Mouse (Mus musculus): ENCODE results near the gene Bicdl1. TPM values are rescaled to one million over a fixed set of nuclear protein-coding genes. Genes with fewer than 3 reads are reported as not detected.

Gene Bicdl1
- polyA plus RNA-seq, 1 experiment = 15.5 TPM

- no peaks in the 10 kb centered on the region for H3K36me3 ChIP-seq (ENCODE audit: control insufficient read depth, insufficient read depth, low read length)
- H3K27me3 ChIP-seq (ENCODE audit: control insufficient read depth, insufficient read depth, low read length) = no peaks in the 10 kb centered on the region
- TF ChIP-seq CTCF (IDR thresholded peaks at IDR 0.05; ENCODE audit: extremely low read depth, insufficient read length, insufficient replicate concordance, low read depth, low read length) (no peak), POLR2A (IDR thresholded peaks at IDR 0.05; ENCODE audit: low read depth, low read length) (no peak)
- no peaks in the 10 kb centered on the region for H3K4me1 ChIP-seq (ENCODE audit: control insufficient read depth, insufficient read depth, insufficient read length, low read length)
- H3K27ac ChIP-seq (ENCODE audit: insufficient read depth, low read depth, low read length) = no peak overlapping the region
- 77% methylated on average over 8 of the region's 8 CpGs for WGBS
- H3K4me3 ChIP-seq (ENCODE audit: low read depth, low read length) = no peak overlapping the region
These were observed 59.6 kb downstream of the Bicdl1 start for GRCm38 (mm10) chr5:115671846-115672245.

GRCm38 (mm10) chr5:115670406-115670805, 61.0 kb downstream of the Bicdl1 start:
- Histone ChIP-seq H3K36me3 (ENCODE audit: control insufficient read depth, insufficient read depth, low read length) (no peaks in the 10 kb centered on the region), H3K4me1 (ENCODE audit: control insufficient read depth, insufficient read depth, insufficient read length, low read length) (no peaks in the 10 kb centered on the region), H3K27me3 (ENCODE audit: control insufficient read depth, insufficient read depth, low read length) (no peaks in the 10 kb centered on the region), H3K27ac (ENCODE audit: insufficient read depth, low read depth, low read length) (no peak overlapping the region), H3K4me3 (ENCODE audit: low read depth, low read length) (no peak overlapping the region)
- TF ChIP-seq POLR2A (IDR thresholded peaks at IDR 0.05; ENCODE audit: low read depth, low read length) (no peak), CTCF (IDR thresholded peaks at IDR 0.05; ENCODE audit: extremely low read depth, insufficient read length, insufficient replicate concordance, low read depth, low read length) (no peak)
- 29% methylated on average over 2 of the region's 2 CpGs for WGBS

- Histone ChIP-seq H3K27ac (ENCODE audit: insufficient read depth, low read depth, low read length) (no peak overlapping the region), H3K4me1 (ENCODE audit: control insufficient read depth, insufficient read depth, insufficient read length, low read length) (no peaks in the 10 kb centered on the region), H3K4me3 (ENCODE audit: low read depth, low read length) (no peak overlapping the region), H3K27me3 (ENCODE audit: control insufficient read depth, insufficient read depth, low read length) (no peaks in the 10 kb centered on the region), H3K36me3 (ENCODE audit: control insufficient read depth, insufficient read depth, low read length) (no peaks in the 10 kb centered on the region)
- TF ChIP-seq CTCF (IDR thresholded peaks at IDR 0.05; ENCODE audit: extremely low read depth, insufficient read length, insufficient replicate concordance, low read depth, low read length) (no peak), POLR2A (IDR thresholded peaks at IDR 0.05; ENCODE audit: low read depth, low read length) (no peak)
- 84% methylated on average over 11 of the region's 11 CpGs for WGBS
These were observed 61.4 kb downstream of the Bicdl1 start for GRCm38 (mm10) chr5:115669974-115670373.

GRCm38 (mm10) chr5:115668986-115669385, 62.4 kb downstream of the Bicdl1 start:
- no peaks in the 10 kb centered on the region for H3K4me1 ChIP-seq (ENCODE audit: control insufficient read depth, insufficient read depth, insufficient read length, low read length)
- H3K27ac ChIP-seq (ENCODE audit: insufficient read depth, low read depth, low read length) = no peak overlapping the region
- H3K36me3 ChIP-seq (ENCODE audit: control insufficient read depth, insufficient read depth, low read length) = no peaks in the 10 kb centered on the region
- H3K4me3 ChIP-seq (ENCODE audit: low read depth, low read length) = no peak overlapping the region
- TF ChIP-seq POLR2A (IDR thresholded peaks at IDR 0.05; ENCODE audit: low read depth, low read length) (no peak), CTCF (IDR thresholded peaks at IDR 0.05; ENCODE audit: extremely low read depth, insufficient read length, insufficient replicate concordance, low read depth, low read length) (no peak)
- no peaks in the 10 kb centered on the region for H3K27me3 ChIP-seq (ENCODE audit: control insufficient read depth, insufficient read depth, low read length)
- WGBS = 89% methylated on average over 12 of the region's 12 CpGs

GRCm38 (mm10) chr5:115667894-115668293, 63.5 kb downstream of the Bicdl1 start:
- TF ChIP-seq CTCF (IDR thresholded peaks at IDR 0.05; ENCODE audit: extremely low read depth, insufficient read length, insufficient replicate concordance, low read depth, low read length) = no peak
- TF ChIP-seq POLR2A (IDR thresholded peaks at IDR 0.05; ENCODE audit: low read depth, low read length) = no peak

GRCm38 (mm10) chr5:115667210-115667609, 64.2 kb downstream of the Bicdl1 start:
- no peaks in the 10 kb centered on the region for H3K27me3 ChIP-seq (ENCODE audit: control insufficient read depth, insufficient read depth, low read length)
- WGBS = 67% methylated on average over 8 of the region's 8 CpGs
- no peak overlapping the region for H3K4me3 ChIP-seq (ENCODE audit: low read depth, low read length)

More at GRCm38 (mm10) chr5:115667894-115668293, 63.5 kb downstream of the Bicdl1 start:
- Histone ChIP-seq H3K27me3 (ENCODE audit: control insufficient read depth, insufficient read depth, low read length) (no peaks in the 10 kb centered on the region), H3K36me3 (ENCODE audit: control insufficient read depth, insufficient read depth, low read length) (no peaks in the 10 kb centered on the region), H3K4me3 (ENCODE audit: low read depth, low read length) (no peak overlapping the region), H3K4me1 (ENCODE audit: control insufficient read depth, insufficient read depth, insufficient read length, low read length) (no peaks in the 10 kb centered on the region), H3K27ac (ENCODE audit: insufficient read depth, low read depth, low read length) (no peak overlapping the region)
- 46% methylated on average over 7 of the region's 7 CpGs for WGBS

GRCm38 (mm10) chr5:115666366-115667065, 64.9 kb downstream of the Bicdl1 start:
- Histone ChIP-seq H3K4me1 (ENCODE audit: control insufficient read depth, insufficient read depth, insufficient read length, low read length) (no peaks in the 10 kb centered on the region), H3K4me3 (ENCODE audit: low read depth, low read length) (no peak overlapping the region), H3K27ac (ENCODE audit: insufficient read depth, low read depth, low read length) (no peak overlapping the region), H3K36me3 (ENCODE audit: control insufficient read depth, insufficient read depth, low read length) (no peaks in the 10 kb centered on the region), H3K27me3 (ENCODE audit: control insufficient read depth, insufficient read depth, low read length) (no peaks in the 10 kb centered on the region)
- WGBS = 71% methylated on average over 8 of the region's 8 CpGs
- TF ChIP-seq POLR2A (IDR thresholded peaks at IDR 0.05; ENCODE audit: low read depth, low read length) = no peak
- no peak for TF ChIP-seq CTCF (IDR thresholded peaks at IDR 0.05; ENCODE audit: extremely low read depth, insufficient read length, insufficient replicate concordance, low read depth, low read length)

More at GRCm38 (mm10) chr5:115667210-115667609, 64.2 kb downstream of the Bicdl1 start:
- Histone ChIP-seq H3K4me1 (ENCODE audit: control insufficient read depth, insufficient read depth, insufficient read length, low read length) (no peaks in the 10 kb centered on the region), H3K36me3 (ENCODE audit: control insufficient read depth, insufficient read depth, low read length) (no peaks in the 10 kb centered on the region), H3K27ac (ENCODE audit: insufficient read depth, low read depth, low read length) (no peak overlapping the region)
- TF ChIP-seq CTCF (IDR thresholded peaks at IDR 0.05; ENCODE audit: extremely low read depth, insufficient read length, insufficient replicate concordance, low read depth, low read length) (no peak), POLR2A (IDR thresholded peaks at IDR 0.05; ENCODE audit: low read depth, low read length) (no peak)
